Mouse (Mus musculus) MEL (cell line): ENCODE measurements at regions not wholly inside any gene's neighbourhood (a gene's known extent, or its start where the extent isn't known, plus 50 kb on each side); places are given as distances from the start of the nearest gene placed in this dataset.

Experiments
- CHD2 ChIP-seq: IDR thresholded peaks from 2 replicates; pipeline ENCODE4 v1.6.1; 2011; ENCODE audit warnings: low read length, improper control_type of control experiment
- CTCF ChIP-seq, 3 experiments: IDR thresholded peaks in 2 of 3; conservative IDR thresholded peaks in 1 of 3; 2 replicates each; pipeline ENCODE4 v1.5.1; 2011 to 2012; ENCODE audit warnings: low read length in 3 of 3, low read depth in 2 of 3, mild to moderate bottlenecking in 2 of 3, improper control_type of control experiment in 1 of 3, inconsistent platforms in 1 of 3, mixed read lengths in 1 of 3, moderate library complexity in 1 of 3; ENCODE audit not compliant: control insufficient read depth in 1 of 3, insufficient read depth in 1 of 3, poor library complexity in 1 of 3, severe bottlenecking in 1 of 3
- HCFC1 ChIP-seq: IDR thresholded peaks from 2 replicates; pipeline ENCODE4 v1.6.1; 2012; ENCODE audit warnings: low read depth, mild to moderate bottlenecking, inconsistent platforms, low read length, improper control_type of control experiment, moderate library complexity
- POLR2A ChIP-seq, 2 experiments: IDR thresholded peaks; 2 replicates each; pipeline ENCODE4 v1.6.1; 2011 to 2012; ENCODE audit warnings: low read length in 2 of 2, mild to moderate bottlenecking in 2 of 2, control low read depth in 1 of 2, improper control_type of control experiment in 1 of 2, low read depth in 1 of 2, moderate library complexity in 1 of 2; ENCODE audit not compliant: control insufficient read depth in 1 of 2, insufficient read depth in 1 of 2, poor library complexity in 1 of 2
- POLR2AphosphoS2 ChIP-seq: IDR thresholded peaks from 2 replicates; pipeline ENCODE4 v1.6.1; 2011; ENCODE audit warnings: low read length, improper control_type of control experiment
- TBP ChIP-seq: IDR thresholded peaks from 2 replicates; pipeline ENCODE4 v1.8.0; 2011; ENCODE audit warnings: low read depth, low read length, improper control_type of control experiment
- ZKSCAN1 ChIP-seq: IDR thresholded peaks from 2 replicates; pipeline ENCODE4 v1.6.1; 2012; ENCODE audit warnings: low read depth, mild to moderate bottlenecking, inconsistent platforms, low read length, improper control_type of control experiment, moderate library complexity

DNA sequence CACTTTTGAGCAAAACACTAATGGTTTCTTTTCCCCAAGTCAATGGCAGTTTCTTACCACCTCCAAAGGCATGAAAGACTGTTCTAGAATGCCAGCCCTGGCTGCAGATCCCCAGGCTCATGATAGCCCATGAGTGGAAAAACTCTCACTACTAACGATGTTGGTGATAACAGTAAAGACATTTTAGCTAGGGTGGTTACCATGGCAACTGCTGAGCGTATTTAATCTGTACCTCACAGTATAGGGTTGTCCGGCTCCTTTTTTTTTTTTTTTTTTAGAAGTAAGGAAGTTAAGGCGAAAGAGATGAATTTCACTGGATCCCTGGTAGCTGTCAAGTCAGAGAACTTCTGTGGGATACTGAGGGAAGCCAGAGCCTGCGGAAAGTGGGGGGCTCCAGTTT lies 123.8 kb downstream of the Ets2 start:
- TF ChIP-seq ZKSCAN1 = no peak
- TF ChIP-seq HCFC1 = no peak
- TF ChIP-seq POLR2A (IDR thresholded peaks at IDR 0.05; ENCODE audit: control insufficient read depth in 1 of 2, insufficient read depth in 1 of 2, low read depth in 1 of 2, low read length in 2 of 2, poor library complexity in 1 of 2) = no peak
- TF ChIP-seq CTCF (IDR thresholded peaks at IDR 0.05 in 2 of 3, conservative IDR thresholded peaks at IDR 0.05 in 1 of 3; ENCODE audit: control insufficient read depth in 1 of 3, insufficient read depth in 1 of 3, low read depth in 2 of 3, low read length in 3 of 3, poor library complexity in 1 of 3, severe bottlenecking in 1 of 3) = no peak
- no peak for TF ChIP-seq CHD2
- TF ChIP-seq POLR2AphosphoS2 = no peak
- no peak for TF ChIP-seq TBP
